Mouse (Mus musculus): Measurements from ENCODE around the gene Micall2. TPM values are rescaled to one million over a fixed set of nuclear protein-coding genes. Genes with fewer than 3 reads are reported as not detected.

Gene Micall2
- not detected in 4 replicates for total RNA-seq (2023)

GRCm38 (mm10) chr5:139735677-139736503 is at the start of gene Micall2:
Gene Micall2, minus strand, starts transcription at chr5:139736336.

GRCm38 (mm10) chr5:139775216-139775926 is 39.2 kb upstream of the Micall2 start, which contains the start of gene Ints1:
Gene Ints1, minus strand, starts transcription at chr5:139775674.

Other genes with a start within 250 kb of the Micall2 start
- gene Uncx, start 192.8 kb downstream of the Micall2 start, total RNA-seq (2023), result not detected in 4 replicates
- gene Ints1, start 39.3 kb upstream of the Micall2 start, total RNA-seq (2023), result 103 to 121 TPM (median 112 TPM) in 4 replicates
- gene Mafk, start 55.2 kb upstream of the Micall2 start, total RNA-seq (2023), result 324 to 351 TPM (median 339 TPM) in 4 replicates
- gene Tmem184a, start 83.6 kb upstream of the Micall2 start, total RNA-seq (2023), result not detected in 4 replicates
- gene Gm26938, start 90.1 kb upstream of the Micall2 start, total RNA-seq (2023), result not detected in 4 replicates
- gene Psmg3, start 90.5 kb upstream of the Micall2 start, total RNA-seq (2023), result 14.6 to 17.4 TPM (median 15.3 TPM) in 4 replicates
- not detected in 4 replicates for gene Elfn1, start 171.6 kb upstream of the Micall2 start, total RNA-seq (2023)